Mouse (Mus musculus) myocyte (in vitro differentiated cells): ENCODE measurements around the gene Tmed9.

Source experiments
- CEBPB ChIP-seq: IDR thresholded peaks from 2 replicates; pipeline ENCODE4 v1.6.1; 2011; ENCODE audit warnings: mild to moderate bottlenecking, moderate library complexity; ENCODE audit not compliant: poor library complexity, insufficient read depth, severe bottlenecking
- E2F4 ChIP-seq: IDR thresholded peaks from one replicate; pipeline ENCODE4 v1.6.1; 2011; ENCODE audit warnings: mild to moderate bottlenecking, control low read depth, moderate library complexity; ENCODE audit not compliant: insufficient read depth
- MAX ChIP-seq: IDR thresholded peaks from one replicate; pipeline ENCODE4 v1.6.1; 2011; ENCODE audit warnings: low read depth, mild to moderate bottlenecking, control low read depth
- MYOD1 ChIP-seq, 3 experiments: IDR thresholded peaks; one replicate each; pipeline ENCODE4 v1.6.1; 2011; ENCODE audit warnings: control low read depth in 2 of 3, low read depth in 2 of 3, mild to moderate bottlenecking in 2 of 3, moderate library complexity in 1 of 3; ENCODE audit not compliant: insufficient read length in 2 of 3, control insufficient read depth in 1 of 3
- MYOG ChIP-seq, 3 experiments: IDR thresholded peaks; one replicate each; pipeline ENCODE4 v1.6.1; 2011; ENCODE audit warnings: control low read depth in 2 of 3, low read depth in 2 of 3, mild to moderate bottlenecking in 2 of 3; ENCODE audit not compliant: insufficient read length in 2 of 3, control insufficient read depth in 1 of 3, insufficient read depth in 1 of 3
- POLR2A ChIP-seq: IDR thresholded peaks from one replicate; pipeline ENCODE4 v1.6.1; 2011; ENCODE audit warnings: low read depth, mild to moderate bottlenecking, control low read depth, moderate library complexity; ENCODE audit not compliant: insufficient read length
- POLR2AphosphoS2 ChIP-seq: IDR thresholded peaks from one replicate; pipeline ENCODE4 v1.6.1; 2011; ENCODE audit warnings: low read depth, control low read depth; ENCODE audit not compliant: insufficient read length
- REST ChIP-seq: IDR thresholded peaks from one replicate; pipeline ENCODE4 v1.6.1; 2011; ENCODE audit warnings: mild to moderate bottlenecking, control low read depth, moderate library complexity; ENCODE audit not compliant: insufficient read depth, insufficient read length
- SRF ChIP-seq: IDR thresholded peaks from one replicate; pipeline ENCODE4 v1.6.1; 2011; ENCODE audit warnings: low read depth; ENCODE audit not compliant: control insufficient read depth, insufficient read length
- TCF12 ChIP-seq: IDR thresholded peaks from one replicate; pipeline ENCODE4 v1.6.1; 2011; ENCODE audit warnings: mild to moderate bottlenecking, control low read depth; ENCODE audit not compliant: poor library complexity, insufficient read depth, severe bottlenecking
- TCF3 ChIP-seq: IDR thresholded peaks from one replicate; pipeline ENCODE4 v1.6.1; 2011; ENCODE audit warnings: low read depth, control low read depth; ENCODE audit not compliant: insufficient read length
- USF1 ChIP-seq: IDR thresholded peaks from one replicate; pipeline ENCODE4 v1.6.1; 2011; ENCODE audit warnings: low read depth, mild to moderate bottlenecking, control low read depth, moderate library complexity

DNA sequence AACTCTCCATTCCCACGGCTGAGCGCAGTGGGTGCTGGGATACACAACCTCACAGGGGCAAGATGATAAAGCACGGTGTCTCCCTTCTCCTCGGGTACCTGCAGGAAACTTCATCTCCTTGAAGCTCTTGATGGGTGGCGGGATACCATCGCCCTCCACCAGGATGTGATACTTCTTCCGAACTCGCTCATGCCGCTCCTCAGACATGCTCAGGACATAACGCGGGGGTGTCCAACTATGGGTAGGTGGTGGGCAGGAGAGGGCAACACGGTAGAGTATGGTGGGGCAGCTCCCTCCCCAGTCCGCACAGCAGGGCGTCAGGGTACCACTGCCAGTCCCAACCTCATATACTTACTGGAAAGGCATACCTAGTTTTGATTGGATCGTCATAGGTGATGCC, 38.3 kb upstream of the Tmed9 start:
- TF ChIP-seq MYOG (IDR thresholded peaks at IDR 0.05; ENCODE audit: control insufficient read depth in 1 of 3, insufficient read depth in 1 of 3, insufficient read length in 2 of 3, low read depth in 2 of 3) (no peak), E2F4 (no peak), POLR2A (no peak), MYOD1 (IDR thresholded peaks at IDR 0.05; ENCODE audit: control insufficient read depth in 1 of 3, insufficient read length in 2 of 3, low read depth in 2 of 3) (no peak), USF1 (no peak), POLR2AphosphoS2 (no peak), CEBPB (no peak), MAX (no peak), SRF (no peak), TCF12 (no peak), TCF3 (no peak), REST (no peak)
